Mouse (Mus musculus): ENCODE data around the gene Cox7a1. TPM values are rescaled to one million over a fixed set of nuclear protein-coding genes. Genes with fewer than 3 reads are reported as not detected.
"Not testable (repeated sequence)": the region's sequence is repeated elsewhere in the genome, so short reads cannot be mapped to it uniquely, and the experiment has no call there.

Gene Cox7a1
- polyA plus RNA-seq, 2 experiments: 2.7 to 4.5 TPM

GRCm38 (mm10) chr7:30197592-30198129, 13.7 kb downstream of the Cox7a1 start:
- Histone ChIP-seq H3K9me3 (ENCODE audit: control insufficient read depth, low read length) (no peaks in the 10 kb centered on the region), H3K9ac (ENCODE audit: low read depth, low read length, severe bottlenecking) (no peak overlapping the region), H3K4me2 (replicated peaks; ENCODE audit: low read depth, low read length, severe bottlenecking) (no peak overlapping the region), H3K27me3 (ENCODE audit: control insufficient read depth, insufficient read depth, low read length) (no peaks in the 10 kb centered on the region), H3K4me1 (ENCODE audit: control insufficient read depth, insufficient read depth, low read length) (peaks cover 21% of the 10 kb centered on the region), H3K4me3 (replicated peaks; ENCODE audit: low read length) (no peak overlapping the region), H3K36me3 (ENCODE audit: control insufficient read depth, insufficient read depth, low read length) (peaks cover 1% of the 10 kb centered on the region; the same call in 1 of the 2 replicates), H3K27ac (replicated peaks; ENCODE audit: low read depth, low read length) (no peak overlapping the region)
- ATAC-seq (ENCODE audit: low FRiP score, low read depth) (no peak), DNase-seq (ENCODE audit: low spot score) (no peak)
- WGBS: 72% methylated on average over 5 of the region's 5 CpGs
- no peak for TF ChIP-seq POLR2A (IDR thresholded peaks at IDR 0.05; ENCODE audit: borderline replicate concordance, extremely low read depth, insufficient read depth, insufficient read length)

DNA sequence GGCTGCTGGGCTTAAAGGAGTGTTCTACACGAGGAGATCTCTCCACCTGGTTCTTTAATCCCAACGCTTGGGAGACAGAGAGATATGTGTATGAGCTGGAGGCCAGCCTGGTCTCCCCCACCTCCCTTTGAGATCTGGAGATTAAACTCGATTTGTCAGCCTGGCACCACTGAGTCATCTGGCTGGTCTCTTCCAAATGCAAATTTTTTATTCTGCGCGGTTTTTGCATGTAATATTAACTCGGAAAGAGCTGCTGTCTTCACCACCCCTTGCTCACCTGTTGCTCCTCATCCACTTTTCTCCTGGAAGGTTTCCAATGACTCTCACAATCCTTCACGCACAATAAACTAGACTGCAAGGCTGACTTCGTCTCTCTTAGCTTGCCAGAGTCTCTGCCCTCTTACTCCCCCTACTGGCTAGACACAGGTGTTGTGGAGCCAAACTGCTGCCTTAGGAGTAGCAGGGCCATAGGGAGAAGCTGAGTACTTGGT, 14.6 kb downstream of the Cox7a1 start, which contains the start of gene Capns1:
Gene Capns1 (minus strand): TSS at position 331 of the 491 bp plus-strand sequence.
- WGBS: 7% methylated on average over 8 of the region's 8 CpGs
- no peak within 1 kb of the TSS for H3K27ac ChIP-seq (replicated peaks; ENCODE audit: low read depth, low read length)
- DNase-seq (ENCODE audit: low spot score): peak; percentile 87

DNA sequence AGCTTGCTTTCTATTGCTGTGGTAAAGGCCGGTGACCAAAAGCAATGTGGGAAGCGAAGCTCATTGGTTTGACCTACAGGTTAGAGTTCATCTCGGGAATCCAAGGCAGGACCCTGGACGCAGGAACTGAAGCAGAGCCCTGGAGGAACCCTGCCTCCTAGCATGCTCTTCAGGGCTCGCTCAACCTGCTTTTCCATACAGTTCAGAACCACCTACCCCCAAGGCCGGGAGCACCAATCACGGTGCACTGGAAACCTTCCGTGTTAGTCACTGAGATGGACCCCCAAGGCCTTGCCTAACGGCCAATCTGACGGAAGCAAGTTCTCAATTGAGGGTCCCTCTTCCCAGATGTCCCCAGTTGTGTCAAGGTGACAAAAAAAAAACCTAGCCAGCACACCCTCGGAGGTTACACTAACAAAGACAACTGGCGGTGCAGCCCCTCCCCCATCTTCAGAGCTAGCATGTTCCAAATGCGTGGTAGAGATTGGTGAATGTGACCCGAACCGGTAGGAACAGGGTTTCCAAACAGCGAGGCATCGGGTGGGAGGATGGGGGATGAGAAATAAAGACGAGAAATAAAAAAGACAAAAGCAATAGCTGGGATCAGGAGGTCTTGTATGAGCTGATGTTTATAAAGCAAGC, 15.7 kb downstream of the Cox7a1 start:
- H3K36me3 ChIP-seq (ENCODE audit: control insufficient read depth, insufficient read depth, low read length): no peaks in the 10 kb centered on the region
- H3K9me3 ChIP-seq (ENCODE audit: control insufficient read depth, low read length): no peaks in the 10 kb centered on the region
- no peak for DNase-seq (ENCODE audit: low spot score)
- no peak overlapping the region for H3K27ac ChIP-seq (replicated peaks; ENCODE audit: low read depth, low read length)
- H3K4me1 ChIP-seq (ENCODE audit: control insufficient read depth, insufficient read depth, low read length): peaks cover 12% of the 10 kb centered on the region
- H3K27me3 ChIP-seq (ENCODE audit: control insufficient read depth, insufficient read depth, low read length): no peaks in the 10 kb centered on the region
- no peak for ATAC-seq (ENCODE audit: low FRiP score, low read depth)
- no peak overlapping the region for H3K4me2 ChIP-seq (replicated peaks; ENCODE audit: low read depth, low read length, severe bottlenecking)
- H3K4me3 ChIP-seq (replicated peaks; ENCODE audit: low read length): no peak overlapping the region
- TF ChIP-seq POLR2A (IDR thresholded peaks at IDR 0.05; ENCODE audit: borderline replicate concordance, extremely low read depth, insufficient read depth, insufficient read length): no peak
- 79% methylated on average over 18 of the region's 18 CpGs for WGBS
- H3K9ac ChIP-seq (ENCODE audit: low read depth, low read length, severe bottlenecking): no peak overlapping the region

More for the DNA sequence above, 14.6 kb downstream of the Cox7a1 start, which contains the start of gene Capns1:
- Histone ChIP-seq H3K4me1 (ENCODE audit: control insufficient read depth, insufficient read depth, low read length) (peaks cover 13% of the 10 kb centered on the region), H3K36me3 (ENCODE audit: control insufficient read depth, insufficient read depth, low read length) (no peaks in the 10 kb centered on the region), H3K9me3 (ENCODE audit: control insufficient read depth, low read length) (no peaks in the 10 kb centered on the region), H3K9ac (ENCODE audit: low read depth, low read length, severe bottlenecking) (no peak within 1 kb of the TSS), H3K27me3 (ENCODE audit: control insufficient read depth, insufficient read depth, low read length) (no peaks in the 10 kb centered on the region), H3K4me2 (replicated peaks; ENCODE audit: low read depth, low read length, severe bottlenecking) (0 out of 2 replicates have a peak within 1 kb of the TSS, but pooled peaks have one; percentile 25), H3K4me3 (replicated peaks; ENCODE audit: low read length) (peak within 1 kb of the TSS; percentile 15; the same call in 1 of the 2 replicates)
- peak; percentile 30; the same call in 1 of the 2 replicates for ATAC-seq (ENCODE audit: low FRiP score, low read depth)
- TF ChIP-seq POLR2A (IDR thresholded peaks at IDR 0.05; ENCODE audit: borderline replicate concordance, extremely low read depth, insufficient read depth, insufficient read length): no peak

- Histone ChIP-seq H3K4me1 (ENCODE audit: control insufficient read depth, insufficient read depth, low read length) (peaks cover 11% of the 10 kb centered on the region), H3K9me3 (ENCODE audit: control insufficient read depth, low read length) (no peaks in the 10 kb centered on the region), H3K4me2 (replicated peaks; ENCODE audit: low read depth, low read length, severe bottlenecking) (no peak overlapping the region), H3K9ac (ENCODE audit: low read depth, low read length, severe bottlenecking) (no peak overlapping the region), H3K36me3 (ENCODE audit: control insufficient read depth, insufficient read depth, low read length) (no peaks in the 10 kb centered on the region), H3K4me3 (replicated peaks; ENCODE audit: low read length) (no peak overlapping the region), H3K27ac (replicated peaks; ENCODE audit: low read depth, low read length) (no peak overlapping the region), H3K27me3 (ENCODE audit: control insufficient read depth, insufficient read depth, low read length) (no peaks in the 10 kb centered on the region)
- no peak for TF ChIP-seq POLR2A (IDR thresholded peaks at IDR 0.05; ENCODE audit: borderline replicate concordance, extremely low read depth, insufficient read depth, insufficient read length)
- DNase-seq (ENCODE audit: low spot score) (no peak), ATAC-seq (ENCODE audit: low FRiP score, low read depth) (no peak)
- WGBS: 81% methylated on average over 5 of the region's 5 CpGs
Observed at GRCm38 (mm10) chr7:30200200-30200599, 16.3 kb downstream of the Cox7a1 start.

GRCm38 (mm10) chr7:30200661-30201060, 16.7 kb downstream of the Cox7a1 start:
- not testable (repeated sequence) for H3K27ac ChIP-seq (replicated peaks; ENCODE audit: low read depth, low read length); H3K4me3 ChIP-seq (replicated peaks; ENCODE audit: low read length); H3K4me2 ChIP-seq (replicated peaks; ENCODE audit: low read depth, low read length, severe bottlenecking); H3K9me3 ChIP-seq (ENCODE audit: control insufficient read depth, low read length); ATAC-seq (ENCODE audit: low FRiP score, low read depth); DNase-seq (ENCODE audit: low spot score); H3K36me3 ChIP-seq (ENCODE audit: control insufficient read depth, insufficient read depth, low read length); H3K4me1 ChIP-seq (ENCODE audit: control insufficient read depth, insufficient read depth, low read length); H3K9ac ChIP-seq (ENCODE audit: low read depth, low read length, severe bottlenecking); H3K27me3 ChIP-seq (ENCODE audit: control insufficient read depth, insufficient read depth, low read length)
- WGBS: 81% methylated on average over 5 of the region's 5 CpGs

Data from limb, embryonic 14.5 days (tissue).